Mouse (Mus musculus) granulocyte monocyte progenitor cell, adult 5-6 weeks (primary cell): ENCODE data around the gene Zbtb7a. TPM values are rescaled to one million over a fixed set of nuclear protein-coding genes. Genes with fewer than 3 reads are reported as not detected.
A peak's percentile ranks its signal among the peaks of the same experiment; 100 is the strongest.

Source experiments
- ATAC-seq: replicated peaks from 2 replicates; pipeline ENCODE4 v1.8.0; 2016; ENCODE audit warnings: mild to moderate bottlenecking, moderate TSS enrichment, inconsistent platforms; ENCODE audit not compliant: poor library complexity, severe bottlenecking
- total RNA-seq, 2 experiments: library from RNA; stranded (forward) in 1 of 2; stranded (reverse) in 1 of 2; fragments of 200-712, 200-1000 nt in 1 of 2; fragments of >200 nt in 1 of 2; fragmentation: Nextera tagmentation in 1 of 2; gene quantifications; 2 replicates each; pipeline ENCODE4 v1.2.3; 2014 to 2017

Zbtb7a gene
- total RNA-seq (2014; fragmentation: Nextera tagmentation) (16.1 and 20.6 TPM in 2 replicates), total RNA-seq (2017) (7.1 and 8.0 TPM in 2 replicates)

DNA sequence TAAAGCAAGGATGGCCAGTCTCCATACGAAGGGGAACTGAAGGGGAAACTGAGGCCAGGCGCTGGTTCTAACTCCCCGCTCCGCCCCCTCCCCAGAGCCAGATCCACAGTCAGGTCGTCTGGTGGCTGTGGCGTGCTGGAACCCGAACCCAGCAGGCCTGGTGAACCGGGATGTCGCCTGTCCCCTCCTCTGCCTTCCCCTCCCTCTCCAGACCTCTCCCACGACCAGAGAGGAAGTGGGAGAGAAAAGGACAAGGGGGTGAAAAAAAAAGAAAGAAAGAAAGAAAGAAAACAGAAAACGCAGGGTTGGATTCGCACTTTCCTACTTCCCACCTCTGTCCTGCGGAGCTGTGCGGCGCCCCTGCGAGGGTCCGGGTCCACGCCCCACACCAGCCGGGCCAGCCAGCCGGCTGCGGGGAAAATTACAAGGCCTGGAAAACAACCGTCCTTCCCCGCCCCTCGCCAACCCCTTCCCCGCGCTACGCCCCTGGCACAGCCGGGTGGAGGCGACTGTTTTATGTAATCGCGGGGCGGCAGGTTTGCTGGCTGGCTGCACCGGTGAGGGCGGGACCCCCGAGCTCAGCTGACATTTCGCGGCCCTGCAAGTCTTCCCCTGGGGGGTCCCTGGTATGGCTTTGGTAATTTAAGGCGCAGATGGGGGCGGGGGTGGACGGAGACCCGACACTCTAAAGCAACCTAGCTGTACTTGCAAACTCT is at the start of gene Zbtb7a:
Gene Zbtb7a, plus strand, starts transcription at position 255 of the 716 bp plus-strand sequence.
- peak; percentile 5; the same call in 1 of the 2 replicates for ATAC-seq

- peak; percentile 30; the same call in 1 of the 2 replicates for ATAC-seq
Measured at GRCm38 (mm10) chr10:81087021-81087420, 48.0 kb upstream of the Zbtb7a start.

DNA sequence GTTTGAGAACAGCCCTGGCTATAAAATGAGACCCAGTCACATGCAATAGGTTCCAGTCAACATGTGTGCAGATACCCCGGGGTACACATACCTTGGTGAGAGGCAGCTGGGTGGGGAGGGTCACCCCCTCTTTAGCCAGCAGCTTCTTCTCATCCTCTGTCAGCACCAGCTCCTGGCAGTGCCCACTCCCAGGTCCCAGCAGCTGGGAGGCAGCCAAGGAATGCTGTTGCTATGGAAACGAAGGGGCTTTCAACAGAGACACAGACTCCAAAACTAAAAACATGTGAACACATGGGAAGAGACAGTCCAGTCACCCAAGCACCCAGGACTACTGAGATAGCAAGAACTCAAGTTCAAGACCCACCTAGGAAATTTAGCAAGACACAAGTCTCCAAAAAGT is 45.8 kb upstream of the Zbtb7a start:
- no peak for ATAC-seq

DNA sequence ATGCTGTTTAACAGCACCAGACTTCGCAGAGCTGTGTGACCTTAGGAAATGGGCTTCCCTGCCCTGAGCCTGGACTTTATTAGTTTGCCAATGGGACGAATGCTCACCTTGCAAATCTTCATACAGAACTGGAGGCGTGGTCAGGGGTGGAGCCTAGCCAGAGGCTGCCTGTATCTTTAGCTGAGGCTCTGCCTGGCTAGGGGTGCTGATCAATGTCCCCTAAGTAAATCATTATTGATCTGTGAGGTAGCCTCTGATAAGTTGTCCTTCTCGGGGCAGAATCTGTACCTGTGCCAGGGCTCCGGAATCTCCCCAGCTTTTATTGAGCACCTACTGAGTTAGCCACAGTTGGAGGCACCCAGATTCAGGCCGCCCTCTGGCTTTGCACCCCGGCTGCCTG is 44.4 kb upstream of the Zbtb7a start:
- no peak for ATAC-seq

DNA sequence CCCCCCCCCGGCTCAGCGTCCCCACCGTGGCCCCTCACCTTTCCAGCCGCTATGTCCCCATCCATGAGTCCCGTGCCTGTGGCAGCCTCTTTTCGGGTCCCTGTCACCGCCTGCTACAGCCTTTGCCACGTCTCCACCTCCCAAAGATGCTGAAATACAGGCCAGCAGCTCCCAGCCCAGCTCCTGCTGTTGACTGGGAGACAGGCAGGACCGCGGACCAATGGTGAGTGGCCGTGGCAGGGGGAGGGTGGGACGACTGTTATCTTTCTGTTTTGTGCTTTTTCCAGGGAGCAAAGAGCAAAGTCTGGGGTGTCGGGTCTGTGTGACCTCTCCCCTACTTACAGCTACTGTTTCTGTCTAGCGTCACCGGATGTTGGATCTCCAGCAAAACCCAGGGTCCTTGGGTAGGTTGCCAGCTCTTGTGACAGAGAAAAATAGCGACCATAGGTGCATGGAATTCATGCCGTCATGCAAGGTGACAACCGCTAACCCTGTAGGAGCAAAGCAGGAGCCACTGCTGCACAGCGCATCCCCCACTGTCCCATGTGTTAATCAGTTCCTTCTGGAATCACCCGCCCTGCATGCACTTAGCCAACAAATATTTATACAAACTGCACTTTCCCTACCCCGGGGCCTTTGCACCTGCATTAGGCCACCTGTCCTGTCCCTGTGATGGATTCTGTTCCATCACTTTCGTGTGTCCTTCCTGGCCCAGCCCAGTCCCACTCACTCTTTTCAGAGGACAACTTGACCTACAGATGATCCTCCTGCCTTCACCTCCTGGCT is 42.4 kb upstream of the Zbtb7a start:
- no peak for ATAC-seq

DNA sequence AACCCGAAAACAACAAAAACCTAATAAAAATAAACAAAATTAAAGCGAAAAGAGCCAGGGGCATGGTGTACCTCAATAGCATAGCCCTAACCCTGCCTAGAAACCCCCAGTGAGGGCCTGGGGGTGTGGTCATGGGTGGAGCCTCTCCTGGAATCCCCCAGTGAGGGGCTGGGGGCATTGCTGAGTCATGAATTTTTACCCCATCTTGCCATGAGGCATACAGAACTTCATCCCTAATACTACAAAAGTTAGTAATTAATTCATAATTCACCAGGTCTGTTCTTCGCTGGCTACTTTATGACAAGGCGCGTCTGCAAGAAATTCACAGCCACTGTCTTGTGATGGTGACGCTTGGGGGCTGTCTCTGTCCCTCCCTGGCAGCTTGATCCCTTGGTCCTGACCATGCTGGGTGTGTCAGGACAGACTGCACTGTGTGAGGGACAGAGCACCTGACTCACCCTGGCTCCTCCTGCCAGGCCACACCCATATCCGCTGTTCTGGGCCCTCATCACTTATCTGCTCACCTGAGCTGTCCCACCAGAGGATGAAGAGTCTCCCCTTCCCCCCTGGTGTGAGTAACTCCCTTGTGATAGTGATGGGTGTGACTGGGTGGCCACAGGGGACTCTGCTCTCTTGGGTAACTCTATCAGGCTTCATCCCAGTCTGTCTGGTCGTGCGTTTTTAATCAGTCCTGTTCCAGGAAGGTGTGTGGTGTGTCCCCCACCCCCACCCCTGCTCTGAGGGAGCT is 39.9 kb upstream of the Zbtb7a start:
- no peak for ATAC-seq

DNA sequence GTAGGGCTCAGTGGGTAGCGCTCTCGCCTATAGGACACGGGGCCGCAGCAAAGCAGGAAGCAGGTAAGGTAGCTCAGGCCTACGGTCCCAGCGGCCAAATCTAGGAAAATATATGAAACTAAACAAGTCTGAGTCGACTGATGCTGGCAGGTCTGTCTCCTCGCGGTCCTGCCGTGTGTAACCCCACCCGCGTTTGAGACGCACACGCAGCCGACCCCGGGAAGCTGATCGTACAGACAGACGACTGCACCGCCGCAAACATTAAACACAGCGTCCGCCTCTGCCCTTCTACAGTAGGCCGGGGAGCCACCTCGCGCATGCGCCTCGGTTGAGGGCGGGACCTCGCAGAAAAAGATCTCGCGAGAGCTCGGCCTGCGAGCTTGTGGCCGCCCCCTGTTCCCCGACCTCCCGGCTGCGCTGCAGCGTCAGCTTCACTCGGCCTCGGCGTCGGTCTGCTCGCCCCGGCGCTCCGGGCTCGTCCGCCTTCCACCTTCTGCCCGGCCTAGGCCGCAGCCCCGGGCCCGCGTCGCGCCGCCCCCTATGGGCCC is 29.4 kb upstream of the Zbtb7a start, which contains the start of gene Map2k2:
Gene Map2k2, plus strand, starts transcription at position 351 of the 548 bp plus-strand sequence.
- peak; percentile 82 for ATAC-seq

DNA sequence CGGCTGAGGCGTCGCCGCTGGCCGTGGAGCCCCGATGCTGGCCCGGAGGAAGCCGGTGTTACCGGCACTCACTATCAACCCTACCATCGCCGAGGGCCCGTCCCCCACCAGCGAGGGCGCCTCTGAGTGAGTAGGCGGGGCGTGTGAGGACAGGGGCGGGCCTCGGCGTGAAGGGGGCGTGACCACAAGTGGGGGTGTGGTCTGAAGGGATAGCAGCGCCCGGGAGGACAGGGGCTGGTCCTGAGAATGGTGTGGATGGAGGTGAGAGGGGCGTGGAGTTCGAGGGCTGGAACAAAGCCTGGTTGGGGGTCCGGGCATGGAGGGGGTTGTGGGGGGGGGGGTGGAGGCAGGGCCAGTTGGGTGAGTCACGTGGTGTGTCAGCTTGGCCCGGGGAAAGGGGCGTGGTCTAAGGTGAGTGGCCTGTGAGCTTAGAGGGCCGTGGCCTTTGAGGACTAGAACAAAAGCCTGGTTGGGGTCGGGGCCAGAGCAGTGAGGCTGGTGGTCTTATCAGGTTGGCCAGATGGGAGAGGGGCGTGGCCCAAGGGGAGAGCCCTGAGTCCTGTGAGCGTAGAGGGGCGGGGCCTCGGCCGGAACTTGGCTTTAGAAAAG is 28.8 kb upstream of the Zbtb7a start:
- ATAC-seq: peak; percentile 82

DNA sequence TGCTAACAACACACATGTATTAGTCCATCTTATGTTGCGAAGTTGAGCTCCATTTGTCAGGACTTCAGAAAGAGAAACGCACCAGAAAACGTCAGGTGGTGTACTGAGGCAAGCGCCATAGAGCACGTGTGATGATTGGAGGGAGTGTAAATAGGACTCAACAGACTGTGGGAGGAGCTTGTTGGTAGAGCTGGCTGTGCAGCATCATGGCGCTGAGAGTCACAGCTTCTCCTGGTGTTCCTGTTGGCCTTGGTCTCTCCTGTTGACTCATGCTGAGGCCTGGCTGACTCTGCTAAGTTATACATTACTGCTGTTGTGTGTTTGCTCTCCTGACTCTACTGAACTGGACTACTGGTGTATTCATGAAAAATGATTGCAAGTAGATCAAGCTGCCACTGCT is 22.1 kb upstream of the Zbtb7a start:
- no peak for ATAC-seq

DNA sequence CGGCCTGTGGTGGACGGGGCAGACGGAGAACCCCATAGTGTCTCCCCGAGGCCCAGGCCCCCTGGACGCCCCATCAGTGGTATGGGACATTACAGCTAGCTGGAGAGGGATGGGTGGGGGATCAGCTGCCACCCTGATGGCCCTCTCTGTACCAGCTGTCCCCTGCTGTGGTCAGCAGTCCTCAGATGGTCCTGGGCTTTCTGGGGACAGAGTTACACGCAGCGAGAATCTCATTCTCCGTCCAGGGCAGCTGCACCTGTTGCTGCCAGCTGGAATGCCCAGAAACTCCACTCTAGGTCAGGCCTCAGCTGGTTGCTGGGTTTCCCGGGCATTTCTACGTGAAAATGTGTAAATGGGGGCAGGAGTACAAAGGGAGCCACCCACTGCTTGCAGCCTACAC is 15.4 kb upstream of the Zbtb7a start:
- no peak for ATAC-seq

DNA sequence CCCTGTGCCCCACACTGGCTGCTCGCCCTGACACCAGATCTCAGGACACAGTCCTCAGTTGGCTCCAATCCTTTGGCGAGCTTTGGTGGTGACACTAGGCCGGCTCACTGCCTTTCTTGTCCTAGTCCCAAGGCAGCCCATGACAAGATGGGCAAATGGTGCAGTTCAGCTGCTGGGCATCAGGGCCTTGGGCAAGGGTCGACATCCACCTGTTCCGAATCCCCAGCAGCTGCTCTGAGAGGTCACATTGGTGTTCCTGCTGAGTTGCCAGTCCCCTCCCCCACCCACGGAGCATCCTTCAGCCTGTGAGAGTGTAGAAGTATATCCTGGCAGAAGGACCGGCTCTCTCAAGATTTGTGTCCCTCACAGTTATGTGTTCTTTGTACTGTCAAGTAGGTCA is 14.4 kb upstream of the Zbtb7a start:
- ATAC-seq: no peak

GRCm38 (mm10) chr10:81122889-81123288 is 12.1 kb upstream of the Zbtb7a start:
- no peak for ATAC-seq

GRCm38 (mm10) chr10:81123500-81123899 is 11.5 kb upstream of the Zbtb7a start:
- ATAC-seq: no peak

GRCm38 (mm10) chr10:81134181-81134587 is 836 bp upstream of the Zbtb7a start:
- ATAC-seq: peak; percentile 40

GRCm38 (mm10) chr10:81135831-81136705 is 1.0 kb downstream of the Zbtb7a start:
- peak; percentile 13 for ATAC-seq

DNA sequence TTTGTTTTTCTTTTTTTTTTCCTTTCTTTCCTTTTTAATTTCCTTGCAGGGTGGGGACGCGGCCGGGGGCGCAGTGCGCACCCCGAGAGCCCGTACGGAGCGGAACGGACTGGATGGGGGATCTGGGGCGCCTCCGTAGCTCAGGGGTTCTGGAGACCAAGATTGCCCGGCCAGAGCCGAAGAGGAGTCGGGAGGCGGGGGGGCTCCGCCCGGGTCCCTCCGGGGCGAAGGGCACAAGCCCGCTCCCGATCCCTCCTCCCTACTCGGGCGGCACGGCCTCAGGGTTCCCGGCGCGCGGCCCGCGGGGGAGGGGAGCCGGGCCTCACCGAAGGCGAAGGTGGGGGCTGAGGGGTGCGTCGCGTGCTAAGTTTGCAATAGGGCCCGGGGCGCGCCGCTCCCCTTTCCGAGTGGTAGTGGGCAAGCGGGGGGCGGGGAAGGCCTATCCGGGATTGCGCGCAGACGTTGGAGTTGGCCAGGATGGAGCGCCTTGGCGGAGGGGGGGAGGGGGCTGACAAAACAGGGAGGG is 1.7 kb downstream of the Zbtb7a start:
- ATAC-seq: no peak

- peak; percentile 63 for ATAC-seq
Measured at GRCm38 (mm10) chr10:81137252-81138130, 2.5 kb downstream of the Zbtb7a start.
